Mouse (Mus musculus) bone marrow, adult 2 months (tissue): ENCODE measurements around the gene Slc12a4.

ENCODE experiments used
- CTCF ChIP-seq: fragments of 200-500 bp; IDR thresholded peaks from 2 replicates; pipeline ENCODE4 v1.5.1; 2011; ENCODE audit warnings: low read length, control low read depth; ENCODE audit not compliant: control insufficient read depth, insufficient read depth
- POLR2A ChIP-seq: fragments of 200-500 bp; IDR thresholded peaks from 2 replicates; pipeline ENCODE4 v1.6.1; 2011; ENCODE audit warnings: low read depth, mild to moderate bottlenecking, control low read depth, low read length, borderline replicate concordance; ENCODE audit not compliant: control insufficient read depth

DNA sequence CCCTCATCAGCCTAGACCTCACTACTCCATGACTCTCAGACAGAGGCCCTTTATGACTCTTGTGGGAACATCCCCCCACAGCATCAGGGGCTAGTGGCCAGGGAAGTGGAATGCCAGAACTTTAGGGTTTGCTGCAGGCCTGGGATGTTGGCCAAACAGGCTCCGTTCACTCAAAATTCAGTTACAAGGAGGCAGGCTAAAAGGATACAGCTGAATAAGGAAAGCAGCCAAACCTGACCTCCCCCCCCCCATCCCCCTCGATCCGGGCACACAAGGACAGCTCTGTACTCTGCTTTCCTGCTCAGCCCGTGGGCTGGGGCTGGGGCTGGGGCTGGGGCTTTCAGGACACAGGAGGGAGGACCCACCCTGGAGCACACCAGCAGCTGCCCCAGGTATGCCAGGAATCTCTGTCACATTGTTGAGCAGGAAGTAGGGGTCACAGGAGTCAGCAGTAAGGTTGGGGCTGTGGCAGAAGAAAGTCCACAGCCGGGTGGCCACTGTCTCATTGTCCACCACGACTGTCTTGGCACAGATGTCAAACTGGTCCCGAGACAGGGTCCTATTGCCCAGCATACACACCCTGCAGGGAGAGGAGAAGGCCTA is 14.7 kb downstream of the Slc12a4 start:
- TF ChIP-seq POLR2A (no peak), CTCF (no peak)
